Mouse (Mus musculus) embryonic facial prominence, embryonic 14.5 days (tissue): ENCODE measurements at regions not wholly inside any gene's neighbourhood (a gene's known extent, or its start where the extent isn't known, plus 50 kb on each side); places are given as distances from the start of the nearest gene placed in this dataset.

ENCODE experiments used
- ATAC-seq: fragments of 200-750 bp; cut with Nextera tagmentation; 2 replicates; pipeline ENCODE4 v1.8.0; 2017; ENCODE audit warnings: low read depth, moderate number of reproducible peaks, moderate TSS enrichment
- DNase-seq: peaks from one replicate; pipeline ENCODE4 v3.0.0-alpha.2; 2015; ENCODE audit warnings: low spot score
- H3K27ac ChIP-seq: fragments of 300-500 bp; sonication (generic); replicated peaks from 2 replicates; pipeline ENCODE4 v1.5.1; 2014; ENCODE audit warnings: low read depth, mild to moderate bottlenecking, low read length, moderate library complexity
- H3K27me3 ChIP-seq: fragments of 300-500 bp; sonication (generic); replicated peaks from 2 replicates; pipeline ENCODE4 v1.6.1; 2014; ENCODE audit warnings: low read length; ENCODE audit not compliant: control insufficient read depth, insufficient read depth
- H3K36me3 ChIP-seq: fragments of 300-500 bp; sonication (generic); 2 replicates; pipeline ENCODE4 v1.6.1; 2014; ENCODE audit warnings: low read length, mixed read lengths; ENCODE audit not compliant: control insufficient read depth, insufficient read depth
- H3K4me1 ChIP-seq: fragments of 300-500 bp; sonication (generic); 2 replicates; pipeline ENCODE4 v1.6.1; 2014; ENCODE audit warnings: antibody characterized with exemption, low read length; ENCODE audit not compliant: control insufficient read depth, insufficient read depth
- H3K4me2 ChIP-seq: fragments of 300-500 bp; sonication (generic); 2 replicates; pipeline ENCODE4 v1.6.1; 2014; ENCODE audit warnings: low read depth, mild to moderate bottlenecking, low read length, moderate library complexity, mixed read lengths
- H3K4me3 ChIP-seq: fragments of 300-500 bp; sonication (generic); 2 replicates; pipeline ENCODE4 v1.5.1; 2014; ENCODE audit warnings: low read depth, mild to moderate bottlenecking, low read length
- H3K9ac ChIP-seq: fragments of 300-500 bp; sonication (generic); 2 replicates; pipeline ENCODE4 v1.6.1; 2014; ENCODE audit warnings: low read depth, mild to moderate bottlenecking, low read length, moderate library complexity, mixed read lengths
- H3K9me3 ChIP-seq: fragments of 300-500 bp; sonication (generic); 2 replicates; pipeline ENCODE4 v1.6.1; 2016; ENCODE audit warnings: low read length; ENCODE audit not compliant: control insufficient read depth
- WGBS: fragments of 180-500 bp; shearing (Covaris S2); extraction: QIAGEN DNeasy Blood & Tissue Kit; methylation state at CpG from one replicate; pipeline ENCODE4 v1.1.7; 2014; 5-methylcytosine and 5-hydroxymethylcytosine counted together

DNA sequence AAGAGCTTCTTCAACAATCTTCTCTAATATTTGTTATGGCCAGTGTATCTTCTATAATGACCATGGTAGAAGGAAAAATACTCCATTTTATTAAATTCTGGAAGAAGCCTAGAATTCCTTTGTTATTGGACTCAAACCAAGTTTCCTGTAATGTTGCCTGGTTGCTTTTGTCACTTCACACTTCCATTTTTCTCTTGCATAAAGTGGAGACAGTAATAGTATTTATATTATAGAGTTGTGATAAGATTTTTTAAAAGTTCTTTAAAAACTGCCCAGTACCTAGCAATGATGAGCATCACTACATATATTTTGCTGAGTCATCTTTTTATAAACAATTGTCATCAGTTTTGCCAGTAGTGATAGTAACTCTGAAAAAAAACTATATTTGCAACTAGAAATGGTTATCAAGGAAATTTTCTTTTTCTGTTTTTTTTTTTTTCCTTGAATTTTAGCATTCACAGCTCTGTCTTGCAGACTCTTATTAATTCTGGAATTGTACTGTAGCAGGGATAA, 415.2 kb upstream of the Aga start:
- Histone ChIP-seq H3K36me3 (no peaks in the 10 kb centered on the region), H3K4me3 (no peak overlapping the region), H3K27me3 (no peaks in the 10 kb centered on the region), H3K4me2 (no peak overlapping the region), H3K4me1 (no peaks in the 10 kb centered on the region), H3K9ac (no peak overlapping the region), H3K27ac (no peak overlapping the region), H3K9me3 (no peaks in the 10 kb centered on the region)
- DNase-seq (no peak), ATAC-seq (no peak)

DNA sequence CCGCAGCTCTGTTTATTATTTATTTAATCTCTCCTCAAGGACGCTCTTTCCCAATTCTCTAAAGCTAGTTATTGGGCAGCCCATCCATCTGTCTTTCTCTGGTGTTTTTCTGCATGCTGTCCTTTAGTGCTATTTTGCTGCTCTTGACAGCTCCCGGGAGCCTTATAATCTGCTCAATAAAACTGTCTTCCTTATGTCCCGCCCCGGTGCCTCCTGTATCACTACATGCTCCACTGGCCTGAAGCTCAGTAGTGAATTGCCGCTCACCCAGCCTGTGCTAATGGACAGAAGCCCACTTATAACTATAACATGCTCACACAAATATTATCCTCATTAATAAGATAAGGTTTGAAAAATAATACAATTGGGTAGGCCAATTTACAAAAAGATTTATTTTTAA, 371.5 kb upstream of the Aga start:
- Histone ChIP-seq H3K4me1 (no peaks in the 10 kb centered on the region), H3K36me3 (no peaks in the 10 kb centered on the region), H3K27me3 (no peaks in the 10 kb centered on the region), H3K9me3 (no peaks in the 10 kb centered on the region), H3K27ac (no peak overlapping the region), H3K4me2 (no peak overlapping the region), H3K4me3 (no peak overlapping the region), H3K9ac (no peak overlapping the region)
- DNase-seq (no peak), ATAC-seq (no peak)
- 82% methylated on average over 6 of the region's 6 CpGs for WGBS

DNA sequence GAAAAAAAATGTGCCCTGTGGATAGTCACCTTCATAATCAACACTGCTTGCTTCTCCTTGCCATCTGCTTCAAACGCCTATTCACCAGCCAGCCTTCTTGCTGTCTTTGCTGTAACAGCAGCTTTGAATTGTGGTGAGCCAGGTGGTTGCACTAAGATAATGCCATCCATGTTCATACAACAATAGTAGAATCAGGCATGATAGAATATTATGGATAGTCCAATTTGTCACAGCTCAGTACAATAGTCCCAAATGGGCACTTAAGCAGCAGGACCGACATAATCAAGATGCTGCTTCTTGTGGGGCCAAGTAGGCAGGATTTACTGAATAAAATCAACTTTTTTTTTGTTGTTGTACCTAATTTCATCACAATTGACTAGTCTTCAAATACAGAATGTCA, 362.6 kb upstream of the Aga start:
- Histone ChIP-seq H3K9ac (no peak overlapping the region), H3K4me3 (no peak overlapping the region)
- WGBS, result 86% methylated on average over 2 of the region's 2 CpGs

DNA sequence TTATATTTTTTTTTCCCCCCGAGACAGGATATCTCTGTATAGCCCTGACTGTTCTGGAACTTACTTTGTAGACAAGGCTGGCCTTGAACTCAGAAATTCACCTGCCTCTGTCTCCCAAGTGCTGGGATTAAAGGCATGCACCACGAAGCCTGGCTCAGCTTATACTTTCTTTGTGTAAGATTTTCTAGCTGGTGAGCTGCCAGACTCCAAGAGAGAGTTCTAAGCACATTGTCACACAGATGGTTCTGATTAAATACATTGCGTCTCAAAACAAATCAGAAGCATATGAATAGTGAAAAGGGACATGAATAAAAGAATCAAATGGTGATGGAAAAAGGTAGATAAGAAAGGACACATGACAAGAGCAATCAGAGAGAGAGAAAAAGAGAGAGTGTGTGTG, 347.5 kb upstream of the Aga start:
- Histone ChIP-seq H3K4me3 (no peak overlapping the region), H3K4me1 (no peaks in the 10 kb centered on the region), H3K36me3 (no peaks in the 10 kb centered on the region), H3K27ac (no peak overlapping the region), H3K4me2 (no peak overlapping the region), H3K9ac (no peak overlapping the region), H3K27me3 (no peaks in the 10 kb centered on the region), H3K9me3 (no peaks in the 10 kb centered on the region)
- ATAC-seq (no peak), DNase-seq (peak; percentile 75)
- 42% methylated on average over 3 of the region's 3 CpGs for WGBS

More for the DNA sequence above, 362.6 kb upstream of the Aga start:
- no peaks in the 10 kb centered on the region for H3K4me1 ChIP-seq
- H3K27me3 ChIP-seq, result no peaks in the 10 kb centered on the region
- H3K9me3 ChIP-seq, result no peaks in the 10 kb centered on the region
- H3K4me2 ChIP-seq, result no peak overlapping the region
- DNase-seq (no peak), ATAC-seq (no peak)
- no peak overlapping the region for H3K27ac ChIP-seq
- H3K36me3 ChIP-seq, result no peaks in the 10 kb centered on the region

DNA sequence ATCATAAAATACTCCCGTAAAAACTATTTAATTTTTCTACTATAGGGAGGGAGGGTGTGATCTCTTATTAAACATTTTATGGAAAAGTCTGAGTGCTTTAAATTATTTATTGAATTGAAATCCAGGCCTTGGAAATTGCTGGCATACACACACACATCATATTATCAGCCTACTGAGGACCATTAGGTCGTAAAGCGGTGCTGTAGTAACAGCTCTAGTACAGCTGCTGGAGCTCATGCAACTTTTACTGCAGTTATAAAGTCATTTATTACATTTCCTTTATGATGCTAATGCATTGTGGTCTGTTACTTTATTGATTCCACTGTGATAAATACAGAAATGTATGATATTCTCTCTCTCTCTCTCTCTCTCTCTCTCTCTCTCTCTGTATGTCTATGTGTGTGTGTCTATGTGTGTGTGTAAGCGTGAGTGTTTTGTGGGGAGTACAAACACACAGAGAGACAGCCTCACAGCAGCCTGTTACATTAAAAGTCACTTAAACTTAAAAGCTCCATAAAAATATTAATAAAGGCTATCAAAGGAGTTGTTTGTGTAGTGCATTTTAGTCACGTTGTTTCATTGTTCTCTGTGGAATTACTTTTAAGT, 339.7 kb upstream of the Aga start:
- H3K4me1 ChIP-seq, result no peaks in the 10 kb centered on the region
- H3K27ac ChIP-seq, result no peak overlapping the region
- H3K36me3 ChIP-seq, result no peaks in the 10 kb centered on the region
- no peaks in the 10 kb centered on the region for H3K27me3 ChIP-seq
- no peaks in the 10 kb centered on the region for H3K9me3 ChIP-seq
- ATAC-seq (no peak), DNase-seq (no peak)
- no peak overlapping the region for H3K4me2 ChIP-seq
- 86% methylated on average over 5 of the region's 5 CpGs for WGBS
- no peak overlapping the region for H3K4me3 ChIP-seq
- H3K9ac ChIP-seq, result no peak overlapping the region

DNA sequence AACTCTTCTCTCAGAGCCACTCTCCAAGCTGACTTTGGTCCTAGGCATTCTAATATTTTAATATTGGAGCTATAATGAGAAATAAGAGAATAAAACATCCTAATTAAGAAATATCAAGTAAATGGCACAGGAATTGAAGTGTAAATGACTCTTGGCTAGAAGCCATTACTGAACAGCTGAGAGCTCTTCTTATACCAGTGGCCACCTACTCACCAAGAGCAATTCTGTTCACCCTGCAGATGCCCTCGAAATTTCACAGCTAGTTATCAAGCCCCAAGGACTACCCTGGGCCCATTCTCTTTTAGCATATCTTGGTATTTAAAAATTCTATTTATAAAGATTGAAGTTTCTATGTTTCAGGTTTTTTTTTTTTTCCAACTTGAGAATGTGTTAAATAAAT, 319.0 kb upstream of the Aga start:
- no peaks in the 10 kb centered on the region for H3K27me3 ChIP-seq

DNA sequence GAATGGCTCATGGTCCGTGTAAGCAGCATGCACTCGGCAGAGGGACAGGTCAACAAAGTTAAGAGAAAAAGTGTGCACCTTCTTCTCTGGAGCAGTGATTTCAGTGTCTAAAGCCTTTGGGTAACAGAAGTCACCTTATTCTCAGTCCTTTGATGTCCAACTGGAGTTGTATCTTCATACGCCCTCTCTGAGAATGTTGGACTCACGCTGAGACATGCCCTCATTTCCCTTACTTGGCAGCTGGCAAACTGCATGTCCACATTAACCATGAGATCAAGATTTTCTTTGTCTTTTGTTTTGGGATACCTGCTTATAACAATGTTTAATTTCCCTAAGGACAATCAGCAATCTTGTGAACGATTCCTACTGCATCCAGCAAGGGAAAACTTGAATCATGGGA, 289.3 kb upstream of the Aga start:
- H3K4me2 ChIP-seq, result no peak overlapping the region

More for the DNA sequence above, 319.0 kb upstream of the Aga start:
- H3K27ac ChIP-seq, result no peak overlapping the region
- no peaks in the 10 kb centered on the region for H3K36me3 ChIP-seq
- 63% methylated on average over 1 of the region's 1 CpGs for WGBS
- no peak overlapping the region for H3K9ac ChIP-seq
- no peak overlapping the region for H3K4me2 ChIP-seq
- H3K4me3 ChIP-seq, result no peak overlapping the region
- ATAC-seq (no peak), DNase-seq (no peak)
- no peaks in the 10 kb centered on the region for H3K4me1 ChIP-seq
- H3K9me3 ChIP-seq, result no peaks in the 10 kb centered on the region

More for the DNA sequence above, 289.3 kb upstream of the Aga start:
- WGBS, result 79% methylated on average over 5 of the region's 5 CpGs
- Histone ChIP-seq H3K4me1 (no peaks in the 10 kb centered on the region), H3K9ac (no peak overlapping the region), H3K9me3 (no peaks in the 10 kb centered on the region), H3K36me3 (no peaks in the 10 kb centered on the region), H3K4me3 (no peak overlapping the region), H3K27me3 (no peaks in the 10 kb centered on the region), H3K27ac (no peak overlapping the region)
- no peak for ATAC-seq
- no peak for DNase-seq
